Mouse (Mus musculus) adrenal gland, adult 2 months (tissue): ENCODE measurements around the gene Gm5426. TPM values are rescaled to one million over a fixed set of nuclear protein-coding genes. Genes with fewer than 3 reads are reported as not detected.

Experiments
- microRNA-seq, 2 experiments: library from miRNA; unstranded; fragments of <30 nt; microRNA quantifications; one replicate each; pipeline ENCODE4 v1.2.0; 2021
- polyA plus RNA-seq: library from polyadenylated mRNA; depleted of rRNA; stranded (reverse); fragments of >200 nt; gene quantifications from 2 replicates; pipeline ENCODE4 v1.2.3, GENCODE M21; 2012; rRNA removed
- total RNA-seq, 2 experiments: library from RNA; stranded (reverse); gene quantifications; 2 replicates each; pipeline ENCODE4 v1.2.3; 2021

The Gm5426 gene
- total and polyA plus RNA-seq, 3 experiments = not detected

Small RNA genes lying within 50 kb of the gene (microRNA-seq; reads per million reads assigned to microRNA genes)
- gene Gm22913 = 0 reads per million in 2 experiments

Other genes with a start within 250 kb of the Gm5426 start
- gene Eea1, start 196.0 kb upstream of the Gm5426 start, total RNA-seq = 10 to 100 TPM; 21.7 to 38.0 TPM
- 3.1 and 4.9 TPM in 2 replicates for gene Eea1, start 196.0 kb upstream of the Gm5426 start, polyA plus RNA-seq